Mouse (Mus musculus): ENCODE results near the gene Smg6.

DNA sequence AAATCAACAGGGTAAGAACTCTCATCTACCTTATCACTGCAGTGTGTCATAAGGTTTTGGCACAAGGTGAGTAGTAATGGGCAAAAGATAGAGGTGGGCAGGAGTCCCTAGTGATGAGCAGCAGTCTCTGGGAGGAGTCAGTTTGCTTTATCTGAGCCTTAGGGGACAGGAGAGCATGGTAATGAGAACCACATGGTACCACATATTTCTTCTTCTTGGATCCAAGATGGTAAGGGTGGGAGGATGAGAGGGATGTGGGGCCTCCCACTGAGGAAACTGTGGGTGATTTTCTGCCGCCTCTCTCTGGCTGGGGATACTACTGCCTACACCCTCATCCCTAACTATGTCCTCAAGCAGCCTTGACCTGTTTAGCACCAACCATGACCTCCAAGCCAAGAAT lies 125.6 kb downstream of the Smg6 start:
- TF ChIP-seq POLR2A (IDR thresholded peaks at IDR 0.05; ENCODE audit: borderline replicate concordance, control insufficient read depth, low read depth, low read length) = no peak
- TF ChIP-seq CTCF (IDR thresholded peaks at IDR 0.05; ENCODE audit: control insufficient read depth, insufficient read depth, low read length) = no peak
